Mouse (Mus musculus) lung, postnatal 25 days (tissue): ENCODE measurements at regions not wholly inside any gene's neighbourhood (a gene's known extent, or its start where the extent isn't known, plus 50 kb on each side); places are given as distances from the start of the nearest gene placed in this dataset.
A peak's percentile ranks its signal among the peaks of the same experiment; 100 is the strongest.

Experiments
- DNase-seq: peaks from one replicate; pipeline ENCODE4 v3.0.0; 2022; ENCODE audit warnings: low spot score

DNA sequence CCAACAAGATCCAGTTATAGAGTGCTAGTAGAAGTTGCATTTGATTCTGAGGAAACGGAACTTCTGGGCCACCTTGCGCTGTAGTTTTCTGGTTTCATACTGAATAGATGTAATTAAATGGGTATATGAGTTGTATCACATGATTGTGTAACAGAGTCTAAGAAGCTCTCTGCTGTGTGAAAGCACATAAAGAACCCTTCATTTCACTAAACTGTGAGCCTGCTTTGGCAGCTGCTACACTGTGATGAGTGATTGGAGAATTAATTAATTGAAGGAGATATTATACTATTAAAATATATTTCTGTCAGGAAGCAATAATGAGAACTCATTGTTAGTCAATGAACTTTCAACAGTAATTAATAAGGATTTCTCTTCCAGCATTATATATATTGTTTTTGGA lies 369.8 kb upstream of the Fbxo33 start:
- no peak for DNase-seq

DNA sequence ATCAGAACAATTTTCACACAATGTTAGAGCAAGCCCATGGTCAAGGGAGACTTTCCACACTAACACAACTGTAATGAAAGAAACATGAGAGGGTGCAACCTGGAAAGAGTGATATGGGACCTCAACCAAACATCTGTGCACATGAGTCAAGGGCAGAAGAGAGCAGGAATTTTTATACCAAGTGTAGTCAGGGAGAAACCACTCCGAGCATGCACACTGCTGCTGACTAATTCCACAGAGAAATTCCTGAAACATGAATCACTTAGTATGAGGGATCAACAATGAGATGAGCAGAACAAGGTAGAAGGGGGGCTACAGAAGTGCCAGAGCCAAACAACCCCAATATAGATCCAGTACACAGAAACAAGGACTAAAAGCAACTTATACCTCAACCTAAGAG lies 363.1 kb upstream of the Fbxo33 start:
- DNase-seq: no peak

DNA sequence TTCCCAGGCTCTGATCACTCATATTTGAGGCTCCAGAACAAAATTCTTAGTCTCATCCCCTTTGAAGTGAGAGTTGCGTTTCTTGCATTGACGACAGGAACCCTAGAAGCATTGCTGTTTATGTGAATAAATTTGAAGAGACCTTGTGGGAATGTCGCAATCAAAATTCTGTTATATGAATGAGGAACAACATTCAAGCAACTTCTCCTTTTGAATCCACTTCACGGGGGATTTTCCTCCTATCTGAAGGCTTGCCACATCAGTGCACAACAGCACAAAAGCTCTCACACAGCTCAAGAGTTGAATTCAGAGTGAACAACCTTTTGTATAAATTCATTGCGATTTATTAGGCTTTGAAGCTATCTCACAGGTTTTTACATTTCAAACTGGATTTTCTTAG lies 360.2 kb upstream of the Fbxo33 start:
- DNase-seq: no peak

DNA sequence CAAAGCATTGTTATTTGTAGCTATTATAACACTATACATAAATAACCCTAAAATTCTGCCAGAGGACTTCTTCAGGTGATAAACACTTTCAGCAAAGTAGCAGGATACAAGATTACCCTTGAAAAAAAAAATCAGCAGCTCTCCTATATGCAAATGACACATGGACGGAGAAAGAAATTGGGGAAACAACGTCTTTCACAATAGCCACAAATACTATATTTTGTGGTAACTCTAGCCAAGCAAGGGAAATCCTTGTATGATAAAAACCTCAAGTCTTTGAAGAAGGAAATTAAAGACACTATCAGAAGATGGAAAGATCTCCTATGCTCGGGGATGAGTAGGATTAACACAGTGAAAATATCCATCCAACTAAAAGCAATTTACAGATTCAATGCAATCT lies 344.4 kb upstream of the Fbxo33 start:
- no peak for DNase-seq

DNA sequence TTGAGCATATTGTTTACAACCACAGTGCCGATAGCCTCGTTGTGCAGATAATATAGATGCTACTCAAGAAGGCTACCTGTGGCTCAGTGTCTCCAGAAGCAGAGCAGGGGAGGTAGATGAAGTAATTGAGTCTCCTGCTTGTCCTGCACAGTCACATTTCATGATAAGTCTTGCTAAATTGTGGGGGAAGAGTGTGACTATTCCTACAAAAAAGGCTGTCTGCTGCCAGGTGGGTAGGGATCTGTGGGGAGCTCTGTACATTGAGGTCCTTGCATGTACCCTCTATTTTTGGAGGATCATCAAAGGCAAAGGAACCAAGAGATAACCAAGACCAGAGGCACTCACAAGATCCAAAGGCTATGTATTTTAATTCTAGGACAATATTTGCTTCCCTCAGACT lies 320.3 kb upstream of the Fbxo33 start:
- DNase-seq: no peak

DNA sequence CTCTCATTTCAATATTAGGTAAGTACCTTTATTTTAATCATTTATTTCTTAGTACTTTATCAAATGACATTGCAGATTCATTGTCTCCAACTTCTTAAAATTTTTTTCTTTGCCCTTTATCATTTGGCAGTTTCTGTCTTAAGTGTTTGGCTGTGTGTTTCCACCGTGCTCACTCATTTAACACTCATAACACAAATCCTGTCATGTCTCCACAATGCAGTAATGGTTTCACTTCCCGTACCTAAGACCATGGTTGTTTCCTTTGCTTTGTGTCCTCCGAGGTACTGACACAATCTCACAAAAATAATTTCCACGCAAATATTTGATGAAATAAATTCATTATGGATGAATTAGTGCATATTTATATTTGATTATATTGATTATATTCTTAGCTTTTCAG lies 311.0 kb upstream of the Fbxo33 start:
- no peak for DNase-seq

DNA sequence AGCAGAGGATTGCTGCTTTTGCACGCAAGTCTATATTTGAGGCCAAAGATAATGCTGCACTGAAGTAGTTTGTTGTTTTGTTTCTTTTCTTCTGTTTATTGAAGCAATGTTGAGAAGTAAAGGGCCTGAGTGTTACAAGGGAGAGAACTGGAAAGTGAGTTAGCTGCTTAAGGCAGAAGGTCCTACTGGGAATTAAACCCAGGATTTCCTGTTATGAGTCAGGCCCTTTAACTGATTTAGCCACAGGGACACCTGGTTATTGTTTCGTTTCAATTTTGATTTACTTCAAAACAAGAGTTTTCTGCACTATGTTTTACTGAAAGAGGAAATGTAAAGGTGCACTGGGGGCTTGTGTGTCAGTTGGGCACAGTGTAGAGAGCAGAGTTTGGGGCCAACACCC lies 303.8 kb upstream of the Fbxo33 start:
- DNase-seq: no peak

DNA sequence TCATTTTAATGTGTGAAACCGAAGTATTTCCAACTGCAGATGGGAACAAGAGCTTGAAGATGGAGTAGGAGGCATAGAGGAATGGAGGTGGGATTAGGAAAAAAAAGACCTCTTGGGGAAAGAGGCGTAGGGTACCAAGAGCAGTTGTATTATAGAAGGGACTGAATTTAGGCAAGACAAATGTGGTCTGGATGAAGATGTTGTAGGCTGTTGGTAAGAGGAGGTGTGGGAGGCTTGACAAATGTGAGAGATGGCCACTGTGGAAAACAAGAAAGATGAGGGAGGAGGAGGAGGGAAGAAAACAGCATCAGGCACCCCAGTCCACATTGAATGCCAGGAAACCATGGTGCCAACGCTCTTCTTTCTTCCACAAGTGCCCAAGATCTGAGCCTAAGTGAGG lies 302.4 kb upstream of the Fbxo33 start:
- DNase-seq: no peak

DNA sequence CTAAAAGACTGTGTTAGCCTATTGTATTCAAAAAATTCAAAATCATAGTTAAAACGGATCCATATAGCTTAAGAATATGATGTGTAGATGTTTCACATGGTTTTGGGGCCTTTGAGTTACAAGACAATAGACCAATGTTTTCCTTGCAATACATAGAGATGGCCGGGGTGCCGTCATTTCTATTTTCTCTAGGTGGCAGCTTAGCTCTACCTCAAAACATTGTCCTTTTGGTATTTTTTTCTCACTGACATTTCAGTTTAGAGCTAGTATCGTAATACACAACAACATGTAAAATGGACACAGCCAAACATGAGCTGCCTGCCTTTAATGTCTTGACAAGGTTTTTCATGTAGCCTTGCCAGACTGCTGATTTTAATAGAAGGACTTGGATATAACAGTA lies 290.3 kb upstream of the Fbxo33 start:
- no peak for DNase-seq

DNA sequence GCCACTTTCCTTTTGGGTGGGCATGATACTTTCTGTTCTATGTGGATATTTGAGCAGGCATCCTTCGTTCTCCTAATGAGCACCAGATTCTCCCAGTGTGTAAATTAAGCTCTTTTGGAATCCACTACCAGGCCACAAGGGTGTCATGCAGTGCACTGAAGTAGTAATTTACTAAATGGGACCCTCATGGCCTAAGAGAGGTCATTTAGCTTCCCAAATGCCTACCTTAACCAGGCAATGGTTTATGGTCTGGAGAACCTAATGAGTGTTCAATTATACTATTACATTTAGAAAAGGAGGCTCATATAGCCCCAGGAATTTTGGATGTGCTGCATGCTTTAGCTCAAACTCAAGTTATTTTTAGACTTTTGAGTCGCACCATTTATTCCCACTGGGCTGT lies 289.6 kb upstream of the Fbxo33 start:
- no peak for DNase-seq

DNA sequence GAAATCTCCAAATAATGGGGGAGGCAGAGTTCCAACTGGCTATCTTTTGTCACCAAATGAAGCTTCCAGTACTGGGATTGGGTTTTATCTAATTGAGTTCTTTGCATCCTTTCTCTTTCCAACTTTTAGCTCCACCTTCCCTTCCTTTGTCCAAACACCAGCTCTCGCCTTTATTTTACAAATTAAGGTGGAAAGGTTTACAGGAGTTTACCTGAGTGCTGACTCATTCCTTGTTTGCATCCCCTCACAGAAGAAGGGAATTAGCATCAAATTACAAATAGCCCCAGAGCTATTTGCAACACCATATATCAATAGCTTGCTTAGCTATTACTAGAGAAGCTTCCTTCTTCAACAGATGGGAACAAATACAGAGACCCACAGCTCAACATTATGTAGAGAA lies 287.9 kb upstream of the Fbxo33 start:
- no peak for DNase-seq

DNA sequence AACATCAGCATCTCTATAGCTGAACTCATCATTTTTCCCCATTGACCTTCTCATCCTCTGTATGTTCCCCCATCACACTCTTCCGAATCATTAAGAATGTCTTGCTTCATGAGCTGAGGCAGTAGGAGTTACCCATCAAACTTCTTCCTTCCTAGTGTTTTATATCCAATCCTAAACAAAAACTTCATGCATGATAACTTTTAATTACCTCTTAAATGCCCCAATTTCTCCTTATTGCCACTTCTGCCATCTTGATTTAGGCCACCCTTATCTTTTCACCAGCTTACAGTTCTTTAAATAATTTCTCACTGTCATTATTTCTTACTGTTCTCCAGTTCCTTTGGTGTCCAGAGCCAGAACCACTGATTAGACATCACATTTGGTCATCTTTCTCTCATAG lies 277.9 kb upstream of the Fbxo33 start:
- DNase-seq: no peak

DNA sequence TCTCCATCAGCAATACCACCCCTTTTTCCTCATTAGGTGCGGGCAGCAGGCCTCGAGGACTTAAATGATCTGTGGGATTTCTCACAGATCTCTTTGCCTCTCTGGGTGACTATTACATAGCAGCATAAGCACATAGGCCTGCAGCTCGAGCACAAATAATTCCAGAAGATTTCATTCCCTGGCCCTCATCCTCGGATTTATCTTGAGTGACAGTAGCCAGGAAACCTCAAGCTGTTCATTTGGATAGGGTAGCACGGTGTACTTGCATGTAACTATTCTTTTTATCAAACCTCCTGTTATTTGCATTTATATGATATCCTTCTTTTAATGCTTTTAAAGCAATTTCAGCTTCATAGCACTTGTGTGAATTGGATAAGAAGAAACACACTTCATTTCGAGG lies 268.5 kb upstream of the Fbxo33 start:
- no peak for DNase-seq

DNA sequence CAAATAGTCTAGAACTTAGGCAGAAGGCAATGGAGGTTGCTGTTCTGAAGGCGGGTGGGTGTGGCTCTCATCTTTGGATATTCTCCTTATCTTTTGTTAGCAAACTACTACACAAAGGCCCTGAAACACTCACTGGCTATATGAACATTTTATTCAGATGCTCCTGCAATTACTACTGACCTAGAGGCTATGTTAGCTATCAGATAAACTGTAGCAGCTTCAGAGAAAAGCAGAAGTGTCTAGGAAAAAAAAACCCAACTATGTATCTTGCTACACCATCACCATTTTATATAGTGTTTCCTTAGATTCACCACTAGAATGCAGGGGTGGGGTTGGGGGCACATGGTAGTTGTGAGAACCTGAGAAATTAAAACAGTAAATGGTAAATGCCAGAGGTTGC lies 268.0 kb upstream of the Fbxo33 start:
- no peak for DNase-seq

DNA sequence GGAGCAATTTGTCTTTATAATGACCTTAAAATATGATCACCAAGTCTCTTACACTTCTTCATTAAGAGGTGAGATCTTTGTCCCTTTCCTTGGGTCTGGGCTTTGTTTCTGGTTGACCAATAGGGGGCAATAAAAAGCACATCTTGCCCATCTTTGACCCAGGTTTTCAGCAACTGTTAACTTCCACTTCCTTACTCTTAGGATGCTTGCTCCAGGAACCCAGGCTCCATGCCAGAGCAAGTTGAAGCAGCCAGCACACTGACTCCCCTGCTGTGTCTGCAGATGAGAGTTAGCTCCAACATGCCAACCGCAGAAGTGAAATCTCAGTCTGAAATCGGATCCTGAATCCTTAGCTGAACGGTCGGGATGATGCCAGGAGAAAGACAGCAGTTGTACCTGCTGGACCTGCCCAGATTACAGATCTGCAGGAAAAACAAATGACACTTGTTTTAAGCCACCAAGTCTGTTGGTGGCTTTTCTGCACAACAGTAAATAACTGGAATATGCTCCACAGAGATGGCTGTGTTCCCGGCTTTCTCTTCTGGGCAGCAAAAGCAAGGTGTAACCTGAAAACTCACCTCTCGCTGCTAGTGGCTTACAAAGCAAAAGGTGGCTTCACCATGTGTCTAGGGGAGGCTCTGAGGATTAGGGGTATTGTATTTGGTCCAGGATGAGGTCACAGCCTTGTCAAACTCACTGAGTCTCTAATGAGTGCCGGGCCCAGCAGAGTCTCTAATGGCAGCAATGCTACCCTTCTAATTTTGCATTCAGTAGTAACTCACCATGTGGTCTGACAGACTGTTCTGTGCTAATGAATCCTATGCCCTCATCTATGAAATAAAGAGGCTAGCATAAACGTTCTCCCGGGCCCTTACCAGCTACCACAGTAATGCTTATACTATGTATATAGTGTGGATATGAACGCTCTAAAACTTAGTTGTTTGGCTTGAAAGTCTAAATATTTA lies 241.8 kb upstream of the Fbxo33 start:
- no peak for DNase-seq

DNA sequence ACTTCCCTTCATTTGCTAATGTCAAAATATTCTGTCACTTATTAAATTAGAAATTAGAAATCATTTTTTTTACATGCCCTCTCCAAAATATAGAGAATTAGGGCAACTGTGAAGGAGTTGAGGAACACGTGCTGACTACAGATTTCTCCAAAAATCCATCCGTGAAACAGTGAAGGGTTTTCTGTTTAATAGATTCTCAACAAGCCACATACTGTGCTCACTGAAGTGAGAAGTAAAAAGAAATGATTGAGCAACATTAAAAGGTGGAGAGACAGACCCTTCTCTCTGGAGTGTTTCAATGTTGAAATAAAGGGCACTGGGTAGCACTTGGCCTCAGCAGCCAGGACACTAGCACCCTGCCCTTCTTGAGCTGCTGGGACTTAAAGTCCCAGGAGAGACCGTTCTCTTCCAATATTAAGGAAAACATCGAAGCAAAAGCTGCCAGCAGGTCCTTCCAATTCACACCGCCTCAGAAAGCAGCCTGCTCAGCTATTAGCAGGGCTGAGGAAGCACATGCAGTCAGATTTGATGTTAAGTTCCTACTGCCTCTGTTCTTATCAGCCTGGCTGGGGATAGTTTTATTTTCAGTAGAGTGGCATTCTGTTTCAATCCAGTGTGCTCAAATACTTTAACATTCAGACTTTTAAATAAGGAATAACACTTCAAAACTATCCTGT lies 236.8 kb upstream of the Fbxo33 start:
- no peak for DNase-seq

DNA sequence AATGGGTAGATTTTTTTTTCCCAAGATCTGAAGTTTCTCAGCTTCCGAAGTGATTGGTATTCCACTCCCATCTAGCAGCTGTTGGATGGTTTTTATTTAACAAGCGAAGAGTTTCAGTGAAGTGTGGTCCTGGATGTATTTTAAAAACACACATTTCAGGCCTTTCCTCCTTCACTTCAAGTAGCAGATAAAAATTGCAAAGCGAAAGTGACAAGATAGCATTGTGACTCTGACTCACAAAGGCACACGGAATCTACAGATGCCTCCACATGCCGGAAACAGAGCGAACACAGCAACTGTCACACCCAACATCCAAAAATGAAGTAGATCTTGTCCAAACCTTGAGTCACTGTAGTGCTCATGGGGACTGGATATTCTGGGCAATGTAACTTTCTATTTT lies 195.5 kb upstream of the Fbxo33 start:
- no peak for DNase-seq

DNA sequence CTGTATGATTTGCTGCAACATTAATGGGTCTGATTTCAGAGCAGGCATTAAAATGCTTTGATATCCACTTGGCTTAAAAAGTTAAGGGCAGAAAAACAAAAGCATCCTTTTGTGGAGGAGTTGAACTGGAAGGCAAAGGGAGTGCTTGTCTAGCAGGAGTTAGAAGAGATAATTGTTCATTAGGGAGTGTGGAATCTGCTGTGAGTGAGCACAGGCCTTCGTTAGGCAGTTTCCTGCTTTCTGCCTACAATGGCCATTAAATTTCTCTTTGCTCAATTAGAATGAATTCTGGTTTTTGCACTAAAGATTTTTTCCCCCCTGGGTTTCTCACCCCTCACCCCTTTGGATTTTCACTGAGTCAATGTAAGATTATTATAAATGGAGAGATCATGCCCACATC lies 192.0 kb upstream of the Fbxo33 start:
- DNase-seq: no peak

DNA sequence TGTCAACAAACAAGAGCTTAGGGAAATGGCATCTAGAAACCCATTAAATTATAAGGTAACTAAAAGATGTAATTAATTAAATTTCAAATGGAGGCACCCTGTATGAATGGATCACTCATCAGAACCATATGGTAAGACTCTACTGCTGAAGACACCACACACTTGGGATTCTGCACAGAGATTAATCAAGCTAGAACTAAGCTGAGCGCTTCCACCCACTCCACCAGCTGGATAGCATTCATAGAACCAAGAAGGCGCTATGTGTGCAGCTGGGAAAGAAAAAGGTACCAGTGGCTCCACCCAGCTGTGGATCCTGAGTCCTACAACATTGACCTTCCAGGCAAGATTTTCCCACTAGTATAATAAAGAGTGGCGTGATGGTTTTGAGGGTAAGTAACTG lies 171.6 kb upstream of the Fbxo33 start:
- no peak for DNase-seq

DNA sequence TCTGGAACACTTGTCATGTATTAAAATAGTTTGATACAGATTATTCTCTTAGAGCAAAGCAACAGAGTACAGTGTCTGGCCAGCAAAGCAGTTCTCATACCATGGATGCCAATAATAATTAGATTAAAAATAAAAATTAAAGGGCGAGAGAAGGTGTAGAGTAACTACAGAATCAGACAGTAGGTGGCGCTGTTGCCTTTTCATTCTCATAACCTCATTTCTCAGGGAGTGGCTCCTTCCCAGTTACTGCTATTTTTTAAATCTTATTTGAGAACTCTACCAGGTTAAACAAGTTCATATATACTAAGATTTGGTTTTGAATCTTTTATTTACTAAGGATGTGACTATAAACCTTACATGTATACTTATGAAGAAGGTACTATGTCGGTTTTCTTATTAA lies 163.3 kb upstream of the Fbxo33 start:
- peak; percentile 4 for DNase-seq

DNA sequence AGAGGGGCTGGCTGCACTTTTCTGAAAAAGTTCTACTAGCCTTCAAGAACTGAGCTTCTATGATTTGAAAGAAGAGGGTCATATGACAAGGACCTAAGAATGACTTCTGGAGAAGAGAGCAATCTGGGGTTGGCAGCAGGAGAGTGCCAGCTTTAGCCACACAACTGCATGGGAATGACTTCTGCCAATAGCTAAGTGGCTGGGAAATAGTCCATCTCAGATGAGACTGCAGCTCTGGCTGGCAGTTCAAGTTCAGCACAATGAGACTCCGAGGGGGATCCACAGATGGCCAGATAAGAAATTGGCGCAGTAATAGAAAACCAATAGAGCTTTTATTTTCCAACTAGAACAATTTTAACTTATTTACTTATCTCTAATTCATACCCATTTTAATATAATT lies 122.1 kb upstream of the Fbxo33 start:
- no peak for DNase-seq

DNA sequence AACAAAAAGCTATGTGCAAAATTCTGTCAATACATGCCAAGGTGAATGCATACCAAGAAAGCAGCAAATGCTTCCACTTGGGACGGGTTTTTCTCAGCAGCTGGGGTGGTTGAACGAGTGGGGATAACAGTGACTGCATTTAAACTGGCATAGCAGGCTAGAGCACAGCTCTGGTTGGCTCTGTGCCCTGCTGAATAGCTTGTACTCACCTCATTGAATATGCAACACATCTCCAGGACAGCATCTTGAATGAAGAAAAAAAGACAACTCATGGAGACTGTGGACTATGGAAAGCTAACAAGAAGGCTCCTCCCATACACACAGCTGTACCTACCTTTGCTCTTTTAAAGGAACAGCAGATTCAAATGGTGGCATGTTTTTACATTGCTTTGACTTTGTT lies 111.2 kb upstream of the Fbxo33 start:
- no peak for DNase-seq

DNA sequence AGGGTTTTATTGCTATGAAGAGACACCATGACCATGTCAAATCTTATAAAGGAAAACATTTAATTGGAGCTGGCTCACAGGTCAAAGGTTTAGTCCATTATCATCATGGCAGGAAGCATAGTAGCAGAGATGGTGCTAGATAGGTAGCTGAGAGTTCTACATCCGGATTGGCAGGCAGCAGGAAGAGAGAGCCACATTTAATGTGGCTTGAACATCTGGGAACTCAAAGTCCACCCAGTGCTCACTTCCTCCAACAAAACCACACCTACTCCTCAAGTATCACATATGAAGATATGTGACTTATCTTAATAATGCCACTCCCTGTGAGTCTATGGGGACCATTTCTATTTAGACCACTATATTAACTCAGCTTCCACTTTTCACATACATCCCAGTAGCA lies 93.2 kb upstream of the Fbxo33 start:
- DNase-seq: no peak

DNA sequence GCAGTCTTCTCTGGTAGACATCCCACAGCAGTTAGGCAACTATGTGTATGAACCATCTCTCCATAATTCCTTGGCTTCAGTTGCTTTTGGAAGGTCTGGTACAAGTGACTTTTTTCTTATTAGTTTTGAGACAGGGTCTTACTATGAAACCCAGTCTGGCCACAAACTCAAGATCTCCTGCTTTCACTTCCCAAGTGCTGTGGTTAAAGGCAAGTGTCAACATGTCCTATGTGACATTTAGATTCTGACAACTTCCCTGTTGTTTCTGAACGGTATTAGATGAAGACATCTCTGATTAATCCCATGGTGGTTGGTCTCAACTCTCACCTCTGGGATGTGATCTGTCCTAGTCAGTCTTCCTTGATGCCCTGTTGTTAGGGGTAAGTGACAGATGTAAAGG lies 88.4 kb upstream of the Fbxo33 start:
- no peak for DNase-seq
